In the genomic region with DNA sequence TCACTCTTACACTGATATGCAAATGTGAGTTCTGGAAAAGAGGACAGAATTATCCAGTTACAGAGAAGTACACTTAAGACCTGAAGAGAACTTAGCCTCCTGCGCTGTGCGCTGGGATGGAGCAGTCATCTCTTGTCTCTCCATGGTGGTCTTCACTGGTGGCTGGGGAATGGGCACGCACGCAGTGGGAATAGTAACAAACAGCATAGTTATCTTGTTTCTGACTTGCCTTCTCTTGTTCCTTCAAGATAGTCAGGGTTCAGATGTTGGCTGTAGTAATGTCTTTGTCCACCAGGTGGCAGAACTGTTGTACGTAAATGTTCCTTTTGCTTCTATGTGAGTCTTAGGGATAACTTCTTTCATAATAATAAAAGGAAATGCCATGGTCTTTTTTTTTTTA, we compare ENCODE assay signal across 9 mouse cellular contexts. TPM values are rescaled to one million over a fixed set of nuclear protein-coding genes. Genes with fewer than 3 reads are reported as not detected.
DNase-seq lines count a peak whose midpoint lies in the region; ATAC-seq lines count a peak whose summit lies in the region.
"Had no signal": no experiment of that assay in that cellular context is flagged by ENCODE, and none has a peak within 500 bp of the region (broad histone marks: within the 10 kb centered on the region; RNA-seq: fewer than 3 reads in every experiment).

No protein-coding gene starts in this region.

- no peak overlapping the region for H3K4me2 ChIP-seq in kidney, embryonic 15.5 days
- H3K4me2 ChIP-seq in hindbrain, embryonic 11.5 days (replicated peaks; ENCODE audit: low read depth, low read length), result no peak overlapping the region
- H3K4me2 ChIP-seq: embryonic facial prominence, embryonic 15.5 days had no signal

- H3K4me1 ChIP-seq in kidney, embryonic 15.5 days, result peaks cover 25% of the 10 kb centered on the region
- 0 out of 2 replicates have a peak, but pooled peaks cover 7% of the 10 kb centered on the region for H3K4me1 ChIP-seq in hindbrain, embryonic 11.5 days (replicated peaks; ENCODE audit: control insufficient read depth, insufficient read depth, low read length)
- peaks cover 15% of the 10 kb centered on the region for H3K4me1 ChIP-seq in midbrain, embryonic 10.5 days

- H3K9me3 ChIP-seq in kidney, embryonic 15.5 days (replicated peaks), result no peaks in the 10 kb centered on the region
- no peaks in the 10 kb centered on the region for H3K9me3 ChIP-seq in hindbrain, embryonic 11.5 days (ENCODE audit: control insufficient read depth, low read length)
- H3K9me3 ChIP-seq in midbrain, embryonic 10.5 days (replicated peaks), result no peaks in the 10 kb centered on the region
- H3K9me3 ChIP-seq: embryonic facial prominence, embryonic 15.5 days had no signal

- H3K4me3 ChIP-seq in kidney, embryonic 15.5 days (replicated peaks), result no peak overlapping the region
- no peak overlapping the region for H3K4me3 ChIP-seq in hindbrain, embryonic 11.5 days (ENCODE audit: low read depth, low read length)
- no peak overlapping the region for H3K4me3 ChIP-seq in midbrain, embryonic 10.5 days
- H3K4me3 ChIP-seq: embryonic facial prominence, embryonic 15.5 days had no signal

- peaks cover 15% of the 10 kb centered on the region for H3K36me3 ChIP-seq in kidney, embryonic 15.5 days
- H3K36me3 ChIP-seq in hindbrain, embryonic 11.5 days (ENCODE audit: control insufficient read depth, insufficient read depth, low read length), result no peaks in the 10 kb centered on the region
- H3K36me3 ChIP-seq in midbrain, embryonic 10.5 days, result peaks cover 25% of the 10 kb centered on the region

- WGBS in kidney, embryonic 15.5 days, result 29% methylated on average over 5 of the region's 5 CpGs
- 33% methylated on average over 5 of the region's 5 CpGs for WGBS in hindbrain, embryonic 11.5 days
- WGBS in midbrain, embryonic 10.5 days, result 37% methylated on average over 5 of the region's 5 CpGs

- no peak overlapping the region for H3K27ac ChIP-seq in kidney, embryonic 15.5 days
- no peak overlapping the region for H3K27ac ChIP-seq in hindbrain, embryonic 11.5 days (ENCODE audit: low read depth, low read length)
- H3K27ac ChIP-seq in midbrain, embryonic 10.5 days (replicated peaks), result no peak overlapping the region
- H3K27ac ChIP-seq: embryonic facial prominence, embryonic 15.5 days had no signal

- peak; percentile 64 for DNase-seq in kidney, adult 11 months
- peak; percentile 66 for DNase-seq in brain, embryonic 18.5 days (ENCODE audit: low read depth, low spot score)
- peak; percentile 86 for DNase-seq in hindbrain, embryonic 11.5 days (ENCODE audit: low spot score)
- peak; percentile 81 to 89 for DNase-seq in left cerebral cortex, adult 18-20 months (ENCODE audit: low spot score in 2 of 2)
- peak; percentile 63 for DNase-seq in midbrain, embryonic 10.5 days (ENCODE audit: low spot score)
- DNase-seq in spleen, postnatal 14 days (ENCODE audit: low spot score in 2 of 2), result peak; percentile 21 to 63

- no peak for ATAC-seq in kidney, embryonic 15.5 days (replicated peaks; ENCODE audit: low FRiP score)
- peak; percentile 62 for ATAC-seq in erythroid progenitor cell, adult 5-6 weeks (replicated peaks; ENCODE audit: low FRiP score, poor library complexity, severe bottlenecking)
- no peak for ATAC-seq in hindbrain, embryonic 11.5 days (ENCODE audit: low FRiP score)

- H3K27me3 ChIP-seq in kidney, embryonic 15.5 days, result no peaks in the 10 kb centered on the region
- no peaks in the 10 kb centered on the region for H3K27me3 ChIP-seq in hindbrain, embryonic 11.5 days (ENCODE audit: control insufficient read depth, insufficient read depth, low read length)
- H3K27me3 ChIP-seq in midbrain, embryonic 10.5 days (ENCODE audit: low read depth, poor library complexity, severe bottlenecking), result no peaks in the 10 kb centered on the region
- H3K27me3 ChIP-seq: embryonic facial prominence, embryonic 15.5 days had no signal

- H3K9ac ChIP-seq in kidney, embryonic 15.5 days, result no peak overlapping the region
- no peak overlapping the region for H3K9ac ChIP-seq in hindbrain, embryonic 11.5 days (ENCODE audit: low read depth, low read length)
- H3K9ac ChIP-seq: embryonic facial prominence, embryonic 15.5 days had no signal

RNA-seq across cellular contexts. Expression of gene Rcor1, which starts 49.0 kb away (rescaled TPM):
- polyA plus RNA-seq in kidney, embryonic 15.5 days (2015; fragmentation: Nextera tagmentation; extraction: Ambion mirVana), result 10.0 and 10.5 TPM in 2 replicates
- total RNA-seq in erythroid progenitor cell, adult 5-6 weeks (2015; ENCODE audit: low replicate concordance), result 27.8 and 31.0 TPM in 2 replicates
- 21.2 and 40.1 TPM in 2 replicates for total RNA-seq in erythroid progenitor cell, adult 5-6 weeks (2017; ENCODE audit: low replicate concordance)
- polyA plus RNA-seq in hindbrain, embryonic 11.5 days (2014; fragmentation: Nextera tagmentation; extraction: Ambion mirVana), result 11.5 and 13.2 TPM in 2 replicates
- total RNA-seq in left cerebral cortex, adult 18-20 months (2021), result 10 to 100 TPM; 16.4 to 18.9 TPM
- 5.9 and 6.0 TPM in 2 replicates for polyA plus RNA-seq in midbrain, embryonic 10.5 days (2016; fragmentation: Nextera tagmentation; extraction: Ambion mirVana)
